Mouse (Mus musculus) embryo, embryonic 9.5 days (tissue): ENCODE measurements around the gene Tnik.

Source experiments
- DNase-seq: peaks from one replicate; pipeline ENCODE4 v3.0.0-alpha.2; 2017; ENCODE audit errors: extremely low spot score

Tnik gene

DNA sequence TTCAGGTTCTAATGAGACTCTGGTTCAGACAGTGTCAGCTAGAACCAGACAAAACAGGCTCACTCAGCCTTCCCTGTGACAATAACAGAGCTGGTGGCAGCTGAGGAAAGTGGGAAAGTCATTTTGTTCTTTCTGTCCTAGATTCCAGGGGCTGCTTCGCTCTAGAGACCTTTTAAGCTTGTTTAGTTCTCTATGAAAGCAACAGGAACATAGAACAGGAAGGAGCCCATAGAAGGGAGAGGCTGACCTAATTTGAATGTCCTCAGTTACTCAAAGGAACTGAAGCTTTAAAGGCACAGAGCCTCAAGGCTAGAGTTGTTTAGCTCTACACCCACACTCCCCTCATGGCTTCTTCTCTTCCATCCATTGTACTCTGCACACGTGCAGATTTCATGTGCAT, 142.4 kb downstream of the Tnik start:
- no peak for DNase-seq

GRCm38 (mm10) chr3:28408859-28409459, 145.9 kb downstream of the Tnik start:
- DNase-seq: peak; percentile 29

DNA sequence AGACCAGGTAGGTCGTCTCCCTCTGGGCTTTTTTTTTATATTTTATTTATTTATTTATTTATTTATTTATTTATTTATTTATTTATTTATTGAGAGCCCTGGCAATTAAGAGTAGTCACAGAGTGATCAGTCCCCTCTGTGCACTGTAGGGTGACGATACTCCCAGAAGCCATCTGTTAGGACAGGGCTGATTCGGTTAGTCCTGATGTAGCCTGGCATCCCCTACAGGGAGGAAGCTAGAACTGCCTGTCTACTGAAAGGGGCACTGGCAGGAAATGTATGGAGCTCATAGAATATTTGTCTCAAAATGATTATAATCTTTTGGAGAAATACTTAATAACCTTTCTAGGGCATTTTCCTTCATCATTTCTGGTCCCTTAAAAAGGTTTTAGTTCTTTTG, 147.3 kb downstream of the Tnik start:
- DNase-seq: no peak

DNA sequence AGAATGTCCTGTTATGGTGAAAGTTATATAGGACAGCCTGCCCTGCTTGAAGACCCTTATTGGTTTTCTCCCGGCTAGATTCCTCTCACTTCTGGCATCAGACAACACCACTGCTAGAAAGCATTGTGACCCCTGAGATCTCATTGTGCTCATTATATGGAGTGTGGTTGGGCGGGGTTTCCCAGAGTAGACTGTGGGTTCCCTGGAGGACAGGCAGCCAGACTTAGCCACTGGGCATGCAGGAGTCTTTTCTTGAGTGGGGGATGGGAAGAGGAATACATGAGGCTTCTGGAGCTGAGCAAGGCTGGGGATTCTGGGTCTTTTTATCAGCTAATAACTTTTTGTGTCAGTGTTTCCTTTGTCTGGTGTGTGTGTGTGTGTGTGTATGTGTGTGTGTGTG, 153.0 kb downstream of the Tnik start:
- peak; percentile 30 for DNase-seq

DNA sequence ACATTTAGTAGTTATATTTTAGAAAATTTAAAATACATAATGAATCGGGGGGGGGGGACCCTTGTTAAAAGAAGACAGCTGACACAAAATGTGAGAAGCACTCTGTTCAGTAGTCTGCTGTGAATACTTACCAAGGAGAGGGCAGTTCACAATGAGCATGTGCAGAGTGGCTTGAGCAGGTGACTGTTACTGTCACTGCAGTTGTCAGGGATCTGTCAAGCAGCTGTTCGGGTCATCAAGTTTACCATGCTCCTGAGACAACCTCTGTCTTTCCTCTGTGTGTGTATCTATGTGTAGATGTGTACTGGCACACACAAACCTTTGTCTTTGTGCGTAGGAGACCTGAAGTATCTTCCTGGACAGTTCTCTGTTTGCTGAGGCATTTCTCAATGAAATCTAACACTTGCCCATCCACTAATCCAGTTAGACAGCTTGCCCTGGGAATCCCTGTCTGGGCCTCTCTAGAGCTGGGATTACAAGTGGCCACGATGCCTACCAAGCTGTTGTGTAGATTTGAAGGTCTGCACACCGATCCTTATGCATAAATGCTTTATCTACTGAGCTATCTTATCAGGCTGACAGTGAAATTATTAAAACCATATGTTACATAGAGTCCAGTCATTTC, 154.2 kb downstream of the Tnik start:
- DNase-seq: no peak

DNA sequence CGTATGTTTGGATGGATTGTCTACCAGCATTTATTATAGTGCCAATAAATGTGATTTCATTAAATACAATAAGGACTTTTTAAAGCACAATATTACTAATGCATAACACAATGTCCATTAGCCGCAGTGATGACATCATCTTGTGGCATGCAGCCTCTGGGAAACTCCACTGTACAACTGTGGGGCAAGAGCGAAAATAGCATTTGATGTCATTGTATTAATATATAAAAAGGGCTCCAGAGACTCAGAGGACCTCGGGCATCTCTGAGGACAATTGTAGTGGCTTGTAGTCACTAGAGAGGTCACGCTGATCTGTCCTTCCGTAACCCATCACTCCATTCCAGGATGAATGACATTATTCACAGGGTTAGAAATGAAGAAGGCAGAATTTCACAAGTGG, 157.2 kb downstream of the Tnik start:
- no peak for DNase-seq

GRCm38 (mm10) chr3:28420698-28421097, 157.7 kb downstream of the Tnik start:
- DNase-seq: no peak

- DNase-seq: no peak
Measured at GRCm38 (mm10) chr3:28421798-28422197, 158.8 kb downstream of the Tnik start.

- DNase-seq: no peak
Measured at GRCm38 (mm10) chr3:28422221-28422620, 159.2 kb downstream of the Tnik start.

DNA sequence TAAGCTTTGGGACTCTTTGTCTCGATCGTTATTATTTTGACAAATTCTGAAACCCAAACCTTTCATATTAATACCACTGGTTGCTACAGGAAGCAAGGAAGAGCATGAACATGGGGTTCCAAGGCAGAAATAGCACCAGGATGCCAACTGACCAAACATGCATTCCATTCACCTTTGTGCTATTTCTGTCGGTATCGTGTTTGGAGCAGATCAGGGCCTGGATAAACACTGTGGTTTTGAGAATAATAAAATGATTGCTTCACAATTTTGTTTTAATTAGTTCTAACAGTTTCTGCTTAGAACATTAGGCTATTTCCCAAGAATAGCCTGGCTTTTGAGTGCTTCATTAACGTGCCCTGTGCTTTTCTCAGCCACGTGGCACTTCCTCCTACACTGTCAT, 162.9 kb downstream of the Tnik start:
- no peak for DNase-seq

GRCm38 (mm10) chr3:28431459-28431858, 168.4 kb downstream of the Tnik start:
- no peak for DNase-seq

GRCm38 (mm10) chr3:28432321-28432720, 169.3 kb downstream of the Tnik start:
- no peak for DNase-seq

- no peak for DNase-seq
Measured at GRCm38 (mm10) chr3:28435478-28435877, 172.5 kb downstream of the Tnik start.

DNA sequence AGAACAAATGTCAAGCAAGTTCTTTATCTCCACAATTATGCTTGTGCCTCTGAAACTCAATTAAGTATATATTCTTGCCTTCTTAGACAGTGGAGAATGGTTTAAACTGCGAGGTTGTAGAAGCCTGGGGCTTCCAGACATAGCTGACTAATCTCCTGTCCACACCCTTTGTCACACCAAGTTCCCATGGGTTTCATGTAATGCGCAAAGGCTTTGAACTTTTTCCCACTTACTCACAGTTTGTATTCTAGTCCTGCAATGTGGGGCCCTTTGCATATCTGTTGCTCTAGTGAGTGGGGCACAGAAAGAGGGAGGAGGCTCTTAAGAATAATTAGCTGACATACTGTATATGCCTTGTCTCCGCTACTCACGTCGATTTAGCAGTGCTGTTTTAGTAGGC, 174.4 kb downstream of the Tnik start:
- no peak for DNase-seq

DNA sequence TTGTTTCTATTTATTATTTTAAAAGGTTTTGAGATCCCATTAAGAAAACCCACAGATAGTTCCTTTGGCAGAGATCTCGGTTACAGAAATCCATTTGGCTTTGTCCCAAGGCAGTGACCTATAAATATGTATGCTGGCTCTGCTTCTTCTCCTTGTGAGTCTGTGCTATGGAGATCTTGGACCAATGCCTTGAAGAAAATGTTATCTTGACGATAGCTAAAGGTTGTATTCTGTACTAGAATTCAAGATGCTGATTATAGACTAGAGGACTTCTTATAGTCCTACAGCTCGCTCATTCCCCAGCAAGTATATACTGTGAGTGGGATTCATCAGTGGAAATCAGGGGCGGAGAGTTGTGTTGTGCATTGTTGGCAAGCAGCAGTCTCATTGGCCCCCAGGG, 178.5 kb downstream of the Tnik start:
- no peak for DNase-seq

- DNase-seq: no peak
Measured at GRCm38 (mm10) chr3:28442116-28442515, 179.1 kb downstream of the Tnik start.

GRCm38 (mm10) chr3:28447950-28448349, 184.9 kb downstream of the Tnik start:
- no peak for DNase-seq

GRCm38 (mm10) chr3:28453458-28453857, 190.4 kb downstream of the Tnik start:
- DNase-seq: no peak

DNA sequence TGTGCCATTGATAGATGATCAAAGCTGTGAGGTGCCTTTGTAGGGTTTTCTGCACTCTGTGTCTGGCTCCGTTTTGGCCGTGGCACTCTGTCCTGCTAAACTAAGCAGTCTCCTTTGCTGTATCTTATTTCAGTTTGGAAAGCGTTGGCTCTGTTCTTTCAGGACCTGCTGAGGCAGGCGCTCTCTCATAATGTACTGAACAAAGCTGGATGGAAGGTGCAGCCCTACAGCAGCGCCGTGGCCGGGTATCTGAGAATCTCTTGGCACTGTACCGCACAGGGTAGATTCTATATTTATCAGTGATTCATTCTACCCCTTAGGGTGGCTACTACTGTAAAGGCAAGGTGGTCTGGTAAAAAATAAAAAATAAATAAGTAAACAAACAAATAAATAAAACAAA, 193.8 kb downstream of the Tnik start:
- no peak for DNase-seq

- no peak for DNase-seq
Measured at GRCm38 (mm10) chr3:28457517-28457916, 194.5 kb downstream of the Tnik start.

GRCm38 (mm10) chr3:28466688-28467087, 203.7 kb downstream of the Tnik start:
- no peak for DNase-seq

DNA sequence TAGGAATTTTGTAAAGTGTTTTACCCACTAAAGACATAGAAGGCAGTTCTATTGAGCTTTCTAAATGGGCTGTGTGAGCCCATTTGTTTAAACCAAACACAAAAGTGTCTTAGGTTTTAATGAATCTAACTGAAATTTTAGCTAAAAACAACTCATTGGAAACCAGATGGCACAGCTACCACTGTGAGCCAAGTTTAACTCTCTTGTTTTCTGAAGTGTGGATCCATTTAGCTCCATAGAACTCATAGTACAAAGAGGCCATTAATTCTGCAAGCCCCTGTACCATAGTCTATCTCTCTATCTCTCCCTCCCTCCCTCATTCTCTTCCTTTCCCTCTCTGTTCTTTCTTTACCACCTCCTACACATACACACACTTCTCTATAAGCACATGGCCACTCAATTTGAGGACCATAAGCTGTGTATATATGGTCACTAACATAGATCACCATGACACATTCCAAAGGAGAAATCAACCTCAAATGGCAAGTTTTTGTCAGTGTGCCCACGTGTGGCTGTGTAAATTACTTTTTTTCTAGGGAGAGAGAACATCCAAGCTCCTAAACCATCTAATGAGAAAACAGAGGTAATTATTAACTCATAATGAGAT, 204.2 kb downstream of the Tnik start:
- no peak for DNase-seq

GRCm38 (mm10) chr3:28467871-28468285, 204.9 kb downstream of the Tnik start:
- DNase-seq: no peak

GRCm38 (mm10) chr3:28473439-28473838, 210.4 kb downstream of the Tnik start:
- DNase-seq: no peak
